Mouse (Mus musculus): Measurements from ENCODE around the gene F11r.

DNA sequence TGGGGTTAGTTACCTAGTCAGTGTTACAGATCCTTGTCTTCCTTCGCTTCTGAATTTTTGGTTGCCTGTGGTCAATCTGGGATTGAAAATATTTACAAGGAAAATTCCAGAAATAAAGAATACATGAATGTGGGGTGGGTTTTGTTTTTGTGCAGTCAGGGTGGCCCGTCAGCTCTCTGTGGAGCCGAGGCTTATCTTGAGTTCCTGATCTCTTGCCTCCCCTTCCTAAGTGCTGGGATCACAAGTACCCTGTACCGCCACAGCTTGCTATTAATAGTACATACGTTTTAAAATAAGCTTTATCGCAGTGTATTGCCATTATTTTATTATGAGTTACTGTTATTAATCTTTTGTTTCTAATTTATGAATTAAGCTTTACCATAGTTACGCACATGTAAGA lies 9.5 kb downstream of the F11r start:
- TF ChIP-seq CTCF (IDR thresholded peaks at IDR 0.05; ENCODE audit: low read depth, low read length) (no peak), POLR2A (IDR thresholded peaks at IDR 0.05; ENCODE audit: extremely low read depth, insufficient read depth, low read length) (no peak)

Measured in liver, adult 2 months (tissue).